Mouse (Mus musculus): ENCODE measurements around the gene Scand1. TPM values are rescaled to one million over a fixed set of nuclear protein-coding genes. Genes with fewer than 3 reads are reported as not detected.

The Scand1 gene
- polyA plus RNA-seq, 1 experiment from 2014 or later, result 28.5 TPM

DNA sequence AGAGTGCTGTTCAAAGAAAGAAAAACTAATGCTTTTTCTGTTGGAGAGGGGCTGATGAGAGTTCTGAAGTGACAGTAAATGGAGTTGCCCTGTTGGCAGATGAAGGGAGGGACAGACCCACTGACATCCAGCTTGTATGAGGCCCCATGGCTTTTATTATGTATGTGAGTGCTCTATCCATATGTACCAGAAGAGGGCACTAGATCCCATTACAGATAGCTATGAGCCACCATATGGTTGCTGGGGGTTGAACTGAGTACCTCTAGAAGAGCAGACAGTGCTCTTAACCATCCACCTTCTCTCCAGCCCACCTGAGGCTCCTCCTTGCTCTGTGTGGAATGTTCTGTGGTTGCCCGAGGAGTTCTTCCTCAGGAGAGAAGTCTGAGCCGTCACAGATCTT lies 6.7 kb downstream of the Scand1 start:
- Histone ChIP-seq H3K36me3 (replicated peaks) (peaks cover 32% of the 10 kb centered on the region), H3K27ac (replicated peaks) (no peak overlapping the region), H3K4me1 (replicated peaks) (peaks cover 15% of the 10 kb centered on the region; the same call in 1 of the 2 replicates), H3K27me3 (no peaks in the 10 kb centered on the region), H3K4me3 (replicated peaks) (no peak overlapping the region), H3K9me3 (replicated peaks) (no peaks in the 10 kb centered on the region), H3K4me2 (no peak overlapping the region), H3K9ac (no peak overlapping the region)
- ATAC-seq (ENCODE audit: insufficient read depth), result no peak
- 67% methylated on average over 2 of the region's 2 CpGs for WGBS (ENCODE audit: insufficient replicate concordance)

DNA sequence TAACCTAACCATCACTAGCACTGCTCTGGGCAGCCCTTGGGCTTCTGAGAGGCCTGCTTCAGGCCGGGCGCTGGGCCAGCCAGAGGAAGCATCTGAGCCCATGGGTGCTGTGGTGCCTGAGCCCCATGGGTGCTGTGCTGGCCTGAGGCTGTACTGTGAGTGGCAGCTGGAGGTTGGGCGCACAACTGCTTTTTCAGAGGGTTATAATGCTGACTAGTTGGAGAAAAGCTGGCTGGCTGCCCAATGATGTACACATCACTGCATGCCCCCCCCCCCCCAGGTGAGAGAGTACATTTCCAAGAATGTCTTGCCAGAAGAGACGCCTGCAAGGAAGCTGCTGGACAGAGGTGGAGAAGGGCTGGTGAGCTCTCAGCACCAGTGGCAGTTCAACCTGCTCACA lies 8.2 kb downstream of the Scand1 start:
- no peak overlapping the region for H3K9ac ChIP-seq
- WGBS (ENCODE audit: insufficient replicate concordance), result 78% methylated on average over 4 of the region's 4 CpGs
- no peak overlapping the region for H3K4me2 ChIP-seq
- H3K27ac ChIP-seq (replicated peaks), result no peak overlapping the region
- H3K36me3 ChIP-seq (replicated peaks), result peaks cover 32% of the 10 kb centered on the region
- H3K27me3 ChIP-seq, result no peaks in the 10 kb centered on the region
- no peak overlapping the region for H3K4me3 ChIP-seq (replicated peaks)
- H3K9me3 ChIP-seq (replicated peaks), result no peaks in the 10 kb centered on the region
- peaks cover 10% of the 10 kb centered on the region; the same call in 1 of the 2 replicates for H3K4me1 ChIP-seq (replicated peaks)
- ATAC-seq (ENCODE audit: insufficient read depth), result no peak

DNA sequence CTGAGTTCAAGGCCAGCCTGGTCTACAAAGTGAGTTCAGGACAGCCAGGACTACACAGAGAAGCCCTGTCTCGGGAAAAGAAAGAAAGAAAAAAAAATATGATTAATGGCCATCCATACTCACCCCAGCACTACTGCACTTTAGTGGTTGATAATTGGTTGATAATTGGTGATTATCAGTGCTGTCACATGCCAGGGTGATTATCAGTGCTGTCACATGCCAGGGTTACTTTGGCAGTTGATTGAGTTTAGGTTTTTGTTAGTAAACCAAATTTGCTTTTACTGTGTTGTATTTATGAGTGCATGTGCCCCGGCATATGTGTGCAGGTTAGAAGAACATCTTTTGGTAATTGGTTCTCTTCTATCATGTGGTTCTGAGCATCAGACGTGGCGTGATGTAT lies 10.4 kb downstream of the Scand1 start:
- H3K27ac ChIP-seq (replicated peaks), result no peak overlapping the region
- no peak overlapping the region for H3K4me3 ChIP-seq (replicated peaks)
- H3K9ac ChIP-seq, result no peak overlapping the region
- ATAC-seq (ENCODE audit: insufficient read depth), result no peak
- H3K4me2 ChIP-seq, result no peak overlapping the region
- 51% methylated on average over 4 of the region's 4 CpGs for WGBS (ENCODE audit: insufficient replicate concordance)
- H3K9me3 ChIP-seq (replicated peaks), result no peaks in the 10 kb centered on the region
- H3K36me3 ChIP-seq (replicated peaks), result peaks cover 38% of the 10 kb centered on the region
- H3K4me1 ChIP-seq (replicated peaks), result peaks cover 10% of the 10 kb centered on the region; the same call in 1 of the 2 replicates
- H3K27me3 ChIP-seq, result no peaks in the 10 kb centered on the region

DNA sequence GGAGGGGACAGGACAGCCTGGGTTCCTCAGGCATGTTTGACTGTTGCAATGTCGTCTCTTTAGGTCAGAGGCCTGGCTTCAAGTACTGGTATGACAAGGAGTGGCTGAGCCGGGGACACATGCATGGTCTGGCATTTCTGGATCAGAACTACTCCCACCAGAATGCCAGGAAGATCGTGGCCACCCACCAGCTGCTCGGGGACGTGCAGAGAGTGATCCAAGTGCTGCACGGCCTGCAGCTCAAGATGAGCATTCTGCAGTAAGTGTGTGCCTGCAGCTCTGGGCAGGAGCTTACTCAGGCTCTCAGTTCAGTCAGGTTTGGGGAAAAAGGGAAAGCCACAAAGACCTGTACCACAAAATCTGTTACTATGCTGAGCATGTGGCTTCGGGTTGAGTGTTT lies 14.0 kb downstream of the Scand1 start:
- no peak overlapping the region for H3K4me3 ChIP-seq (replicated peaks)
- peaks cover 37% of the 10 kb centered on the region for H3K36me3 ChIP-seq (replicated peaks)
- peaks cover 14% of the 10 kb centered on the region; the same call in 1 of the 2 replicates for H3K4me1 ChIP-seq (replicated peaks)
- 73% methylated on average over 7 of the region's 7 CpGs for whole genome bisulfite sequencing (ENCODE audit: insufficient replicate concordance)
- no peak overlapping the region for H3K27ac ChIP-seq (replicated peaks)
- ATAC-seq (ENCODE audit: insufficient read depth), result no peak
- no peak overlapping the region for H3K9ac ChIP-seq
- H3K27me3 ChIP-seq, result no peaks in the 10 kb centered on the region
- H3K9me3 ChIP-seq (replicated peaks), result no peaks in the 10 kb centered on the region
- H3K4me2 ChIP-seq, result no peak overlapping the region

DNA sequence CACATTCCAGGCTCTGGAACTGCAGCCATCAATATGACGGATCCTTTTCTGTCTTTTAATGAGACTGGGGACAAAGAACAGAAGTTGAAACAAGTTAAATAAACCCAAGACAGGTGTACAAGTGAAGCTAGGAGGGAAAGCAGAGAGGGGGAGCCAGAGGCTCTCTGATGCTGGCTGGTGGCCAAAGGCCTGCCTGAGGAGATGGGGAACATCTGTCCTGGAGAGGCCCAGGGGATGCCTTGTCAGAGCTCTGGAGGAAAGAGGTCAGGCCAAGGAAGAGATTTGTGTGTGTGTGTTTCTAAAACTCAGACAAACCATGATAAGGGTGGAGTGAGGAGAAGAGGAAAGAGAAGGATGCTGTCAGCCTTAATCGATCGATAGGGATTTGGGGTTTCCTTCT lies 14.9 kb downstream of the Scand1 start:
- 77% methylated on average over 3 of the region's 3 CpGs for WGBS (ENCODE audit: insufficient replicate concordance)
- ATAC-seq (ENCODE audit: insufficient read depth), result no peak
- Histone ChIP-seq H3K4me3 (replicated peaks) (no peak overlapping the region), H3K9me3 (replicated peaks) (no peaks in the 10 kb centered on the region), H3K4me1 (replicated peaks) (peaks cover 14% of the 10 kb centered on the region; the same call in 1 of the 2 replicates), H3K36me3 (replicated peaks) (peaks cover 32% of the 10 kb centered on the region), H3K27me3 (no peaks in the 10 kb centered on the region), H3K27ac (replicated peaks) (no peak overlapping the region), H3K9ac (no peak overlapping the region), H3K4me2 (no peak overlapping the region)

DNA sequence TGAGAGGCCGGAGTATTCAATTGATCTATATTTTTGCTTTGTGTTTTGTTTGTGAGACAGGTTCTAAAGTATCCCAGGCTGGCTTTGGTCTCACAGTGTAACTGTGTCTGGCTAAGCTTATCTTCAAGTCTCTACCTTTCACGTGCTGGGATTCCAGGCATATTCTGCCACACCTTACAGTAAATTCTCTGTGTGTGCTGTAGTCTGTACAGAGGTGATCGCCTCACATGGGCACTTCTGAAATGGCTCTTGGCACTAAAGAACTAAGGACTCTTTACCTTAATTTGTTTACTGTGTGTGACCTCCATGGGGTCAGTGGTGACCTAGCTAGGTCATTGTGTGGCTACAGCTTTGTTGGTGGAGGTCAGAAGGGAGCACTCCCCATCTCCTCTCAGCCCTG lies 16.3 kb downstream of the Scand1 start:
- Histone ChIP-seq H3K4me2 (no peak overlapping the region), H3K27me3 (no peaks in the 10 kb centered on the region), H3K9me3 (replicated peaks) (no peaks in the 10 kb centered on the region), H3K27ac (replicated peaks) (no peak overlapping the region), H3K4me1 (replicated peaks) (0 out of 2 replicates have a peak, but pooled peaks cover 4% of the 10 kb centered on the region), H3K36me3 (replicated peaks) (peaks cover 21% of the 10 kb centered on the region), H3K9ac (no peak overlapping the region), H3K4me3 (replicated peaks) (no peak overlapping the region)
- WGBS (ENCODE audit: insufficient replicate concordance), result 71% methylated on average over 3 of the region's 3 CpGs
- ATAC-seq (ENCODE audit: insufficient read depth), result no peak

DNA sequence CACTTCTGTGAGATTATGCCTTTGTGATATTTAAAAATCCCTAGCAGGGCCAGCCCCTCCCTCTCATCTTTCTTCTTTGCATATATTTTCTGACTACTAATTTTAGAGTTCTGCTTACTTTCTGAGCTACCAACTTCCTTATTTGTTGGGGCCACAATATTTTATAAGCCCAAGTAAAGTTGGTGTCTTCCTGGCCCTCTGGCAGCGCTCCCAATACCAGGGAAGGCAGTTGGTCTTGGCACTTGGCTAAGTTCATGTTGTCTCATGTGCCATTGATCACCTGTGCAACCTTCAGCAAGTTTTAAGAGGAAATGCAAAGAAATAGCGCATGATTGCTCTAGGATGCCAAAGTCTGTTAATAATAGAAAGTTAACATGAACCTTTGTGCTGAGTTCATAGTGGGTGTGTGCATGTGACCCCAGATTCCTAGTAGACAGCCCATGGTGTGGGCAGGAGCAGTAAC lies 16.9 kb downstream of the Scand1 start:
- Histone ChIP-seq H3K4me2 (no peak overlapping the region), H3K36me3 (replicated peaks) (peaks cover 21% of the 10 kb centered on the region), H3K27ac (replicated peaks) (no peak overlapping the region), H3K9me3 (replicated peaks) (no peaks in the 10 kb centered on the region), H3K27me3 (no peaks in the 10 kb centered on the region), H3K9ac (no peak overlapping the region), H3K4me3 (replicated peaks) (no peak overlapping the region), H3K4me1 (replicated peaks) (0 out of 2 replicates have a peak, but pooled peaks cover 4% of the 10 kb centered on the region)
- 75% methylated on average over 2 of the region's 2 CpGs for WGBS (ENCODE audit: insufficient replicate concordance)
- no peak for ATAC-seq (ENCODE audit: insufficient read depth)

DNA sequence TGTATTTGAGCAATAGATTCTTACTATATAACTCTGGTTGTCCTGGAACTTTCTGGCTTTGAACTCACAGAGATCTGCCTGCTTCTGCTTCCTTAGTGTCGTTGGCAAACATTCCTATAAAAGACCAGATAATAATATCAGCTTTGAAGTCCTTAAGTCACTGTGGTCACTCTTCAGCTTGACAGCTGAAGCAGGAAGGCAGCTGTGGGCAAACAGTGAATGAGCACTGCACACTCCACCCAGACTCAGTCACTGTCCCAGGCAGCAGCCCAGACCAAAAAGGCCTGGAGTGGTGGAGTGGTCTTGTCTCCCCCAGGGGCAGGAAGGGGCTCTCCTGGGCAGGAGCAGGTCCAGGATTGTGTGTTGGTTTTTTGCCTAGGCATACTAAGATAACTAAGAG lies 20.5 kb downstream of the Scand1 start:
- H3K9me3 ChIP-seq (replicated peaks), result no peaks in the 10 kb centered on the region
- H3K4me3 ChIP-seq (replicated peaks), result no peak overlapping the region
- 59% methylated on average over 1 of the region's 1 CpGs for WGBS (ENCODE audit: insufficient replicate concordance)
- H3K4me2 ChIP-seq, result no peak overlapping the region
- H3K4me1 ChIP-seq (replicated peaks), result 0 out of 2 replicates have a peak, but pooled peaks cover 4% of the 10 kb centered on the region
- H3K27me3 ChIP-seq, result no peaks in the 10 kb centered on the region
- H3K27ac ChIP-seq (replicated peaks), result no peak overlapping the region
- ATAC-seq (ENCODE audit: insufficient read depth), result no peak
- peaks cover 39% of the 10 kb centered on the region for H3K36me3 ChIP-seq (replicated peaks)
- H3K9ac ChIP-seq, result no peak overlapping the region

DNA sequence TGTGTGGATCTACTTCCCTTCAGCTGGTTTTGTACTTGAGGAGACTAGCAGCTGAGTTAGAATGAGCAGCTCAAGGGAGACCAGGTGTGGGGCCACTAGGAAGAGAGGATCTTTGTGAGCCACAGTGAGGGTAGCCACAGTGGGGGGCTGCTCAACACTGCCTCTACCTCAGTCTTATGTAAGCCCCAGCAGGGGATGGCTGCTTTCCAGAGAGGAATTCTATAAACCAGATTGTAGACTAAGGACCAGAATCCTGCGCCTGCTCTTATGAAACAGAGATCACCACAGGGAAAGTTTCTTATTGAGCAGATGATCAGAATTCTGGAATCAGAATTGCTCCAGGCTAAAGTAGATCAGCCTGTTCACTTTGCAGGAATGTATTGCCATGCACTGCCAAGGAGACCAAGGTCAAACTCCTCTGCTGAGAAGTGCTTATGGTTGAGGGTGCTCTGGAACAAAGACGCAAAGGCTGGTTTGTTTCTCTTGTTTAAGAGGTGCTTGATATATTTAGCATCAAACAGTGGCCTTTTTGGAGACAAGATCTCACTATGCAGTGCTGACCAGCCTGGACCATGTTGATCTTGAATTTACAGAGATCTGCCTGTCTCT lies 22.8 kb downstream of the Scand1 start:
- H3K27me3 ChIP-seq, result no peaks in the 10 kb centered on the region
- H3K4me1 ChIP-seq (replicated peaks), result no peaks in the 10 kb centered on the region
- H3K36me3 ChIP-seq (replicated peaks), result peaks cover 39% of the 10 kb centered on the region
- H3K9ac ChIP-seq, result no peak overlapping the region
- H3K27ac ChIP-seq (replicated peaks), result no peak overlapping the region
- whole genome bisulfite sequencing (ENCODE audit: insufficient replicate concordance), result 74% methylated on average over 2 of the region's 2 CpGs
- no peak for ATAC-seq (ENCODE audit: insufficient read depth)
- H3K9me3 ChIP-seq (replicated peaks), result no peaks in the 10 kb centered on the region
- no peak overlapping the region for H3K4me3 ChIP-seq (replicated peaks)
- no peak overlapping the region for H3K4me2 ChIP-seq

DNA sequence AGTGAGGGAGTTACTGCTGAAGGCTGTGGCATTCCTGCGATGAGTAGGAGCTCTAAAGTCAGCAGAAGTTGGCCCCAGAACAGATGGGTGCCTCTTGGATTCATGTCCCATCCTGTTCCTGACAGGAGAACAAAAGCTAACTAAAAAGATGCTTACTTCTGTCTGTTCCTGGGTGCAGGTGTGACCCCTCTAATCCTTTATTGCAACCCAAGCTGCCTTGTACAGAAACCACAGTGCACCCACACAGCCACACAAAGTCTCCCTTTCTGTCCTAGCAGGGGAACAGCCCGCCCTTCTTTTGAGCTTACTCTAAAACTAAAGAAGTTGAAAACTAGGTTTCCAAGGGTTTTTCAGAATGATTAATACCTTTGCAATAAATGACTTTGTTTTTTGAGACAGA lies 24.3 kb downstream of the Scand1 start:
- Histone ChIP-seq H3K4me3 (replicated peaks) (no peak overlapping the region), H3K9me3 (replicated peaks) (no peaks in the 10 kb centered on the region), H3K27me3 (no peaks in the 10 kb centered on the region), H3K4me1 (replicated peaks) (no peaks in the 10 kb centered on the region), H3K36me3 (replicated peaks) (peaks cover 34% of the 10 kb centered on the region; the same call in 1 of the 2 replicates), H3K4me2 (no peak overlapping the region), H3K9ac (no peak overlapping the region), H3K27ac (replicated peaks) (no peak overlapping the region)
- WGBS (ENCODE audit: insufficient replicate concordance), result 73% methylated on average over 2 of the region's 2 CpGs
- ATAC-seq (ENCODE audit: insufficient read depth), result no peak

DNA sequence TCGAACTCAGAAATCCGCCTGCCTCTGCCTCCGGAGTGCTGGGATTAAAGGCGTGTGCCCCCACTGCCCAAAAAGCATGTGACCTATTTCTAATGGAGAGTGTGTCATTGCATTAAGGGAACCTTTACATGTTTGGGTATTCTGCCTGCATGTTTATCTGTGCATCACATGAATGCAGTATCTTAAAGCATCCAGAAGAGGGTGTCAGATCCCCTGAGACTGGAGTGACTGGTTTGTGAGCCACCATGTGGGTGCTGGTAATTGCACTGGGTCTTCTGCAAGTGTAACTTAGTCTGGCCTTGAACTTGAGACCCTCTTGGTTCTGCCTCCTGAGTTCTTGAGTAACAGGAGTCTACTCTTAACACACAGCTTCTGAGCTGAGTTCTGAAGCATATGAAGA lies 25.8 kb downstream of the Scand1 start:
- Histone ChIP-seq H3K27me3 (no peaks in the 10 kb centered on the region), H3K9ac (no peak overlapping the region), H3K4me1 (replicated peaks) (no peaks in the 10 kb centered on the region), H3K27ac (replicated peaks) (no peak overlapping the region), H3K9me3 (replicated peaks) (no peaks in the 10 kb centered on the region), H3K4me3 (replicated peaks) (no peak overlapping the region), H3K36me3 (replicated peaks) (peaks cover 40% of the 10 kb centered on the region; the same call in 1 of the 2 replicates), H3K4me2 (no peak overlapping the region)
- 85% methylated on average over 4 of the region's 4 CpGs for WGBS (ENCODE audit: insufficient replicate concordance)
- no peak for ATAC-seq (ENCODE audit: insufficient read depth)

DNA sequence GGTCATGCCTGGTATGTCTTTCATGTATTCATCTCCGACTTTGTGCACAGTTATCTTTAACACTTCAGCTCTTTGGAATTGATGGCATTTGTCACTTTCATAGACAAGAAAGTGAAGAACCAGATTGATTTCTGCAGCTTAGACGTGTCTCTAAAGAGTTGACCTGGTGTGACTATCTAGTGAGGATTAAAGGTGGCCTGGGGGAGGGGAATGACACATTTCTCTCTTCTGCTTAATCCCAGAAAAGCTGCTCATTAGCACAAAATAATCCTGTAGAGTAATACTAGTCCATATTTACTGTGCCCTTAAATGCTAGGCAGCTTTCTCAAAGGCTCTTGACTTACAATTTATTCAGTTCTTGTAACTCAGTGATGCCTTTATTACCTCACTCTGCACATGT lies 27.3 kb downstream of the Scand1 start:
- no peaks in the 10 kb centered on the region for H3K27me3 ChIP-seq
- H3K4me3 ChIP-seq (replicated peaks), result no peak overlapping the region
- no peaks in the 10 kb centered on the region for H3K9me3 ChIP-seq (replicated peaks)
- no peak overlapping the region for H3K27ac ChIP-seq (replicated peaks)
- 56% methylated on average over 2 of the region's 2 CpGs for WGBS (ENCODE audit: insufficient replicate concordance)
- no peak overlapping the region for H3K4me2 ChIP-seq
- H3K4me1 ChIP-seq (replicated peaks), result no peaks in the 10 kb centered on the region
- no peak for ATAC-seq (ENCODE audit: insufficient read depth)
- peaks cover 40% of the 10 kb centered on the region; the same call in 1 of the 2 replicates for H3K36me3 ChIP-seq (replicated peaks)
- H3K9ac ChIP-seq, result no peak overlapping the region

All from liver, embryonic 15.5 days (tissue).